Mouse (Mus musculus) brain, embryonic 18.5 days (tissue): ENCODE data around the gene Ano2.

Source experiments
- DNase-seq: peaks from one replicate; pipeline ENCODE4 v3.0.0-alpha.2; 2012; ENCODE audit warnings: low read depth, low spot score

The Ano2 gene

DNA sequence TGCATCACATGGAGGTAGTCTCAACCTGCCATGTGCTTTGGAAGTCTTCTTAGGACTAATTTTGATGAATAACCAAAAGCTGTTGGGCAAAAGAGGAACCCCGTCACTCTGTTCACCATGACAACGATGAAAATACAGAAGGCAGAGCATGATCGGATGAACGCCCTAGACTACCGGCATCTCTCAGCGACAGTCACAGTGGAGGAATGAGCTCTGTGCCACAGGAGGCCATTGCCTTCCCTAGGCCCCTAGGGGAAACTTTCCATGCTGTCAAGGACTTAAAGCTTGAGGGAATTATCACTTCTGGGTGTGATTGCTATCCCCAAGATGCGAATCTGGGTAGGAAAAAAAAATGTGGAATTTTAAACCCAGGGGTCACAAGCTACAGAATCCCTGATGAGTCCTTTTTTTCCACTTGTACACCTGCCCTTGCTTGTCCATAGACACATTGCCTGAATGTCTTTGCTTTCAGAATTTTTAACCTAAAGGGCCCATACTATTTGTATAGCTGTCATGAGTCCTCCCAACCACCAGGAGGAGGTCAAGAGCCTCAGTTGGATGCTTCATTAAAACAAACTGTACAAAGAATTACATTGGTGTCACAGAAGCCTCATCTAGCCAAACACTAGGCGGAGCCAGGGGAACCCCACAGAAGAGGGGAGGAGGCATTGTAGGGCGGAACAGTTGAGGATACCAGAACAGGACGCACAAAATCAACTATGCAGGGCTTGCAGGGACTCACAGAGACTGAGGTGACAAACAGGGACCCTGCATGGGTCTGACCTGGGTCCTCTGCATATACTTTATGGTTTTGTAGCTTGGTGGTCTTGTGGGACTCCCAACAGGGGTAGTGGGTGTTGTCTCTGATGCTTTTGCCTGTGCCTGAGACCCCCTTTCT, 53.2 kb downstream of the Ano2 start:
- DNase-seq: no peak

DNA sequence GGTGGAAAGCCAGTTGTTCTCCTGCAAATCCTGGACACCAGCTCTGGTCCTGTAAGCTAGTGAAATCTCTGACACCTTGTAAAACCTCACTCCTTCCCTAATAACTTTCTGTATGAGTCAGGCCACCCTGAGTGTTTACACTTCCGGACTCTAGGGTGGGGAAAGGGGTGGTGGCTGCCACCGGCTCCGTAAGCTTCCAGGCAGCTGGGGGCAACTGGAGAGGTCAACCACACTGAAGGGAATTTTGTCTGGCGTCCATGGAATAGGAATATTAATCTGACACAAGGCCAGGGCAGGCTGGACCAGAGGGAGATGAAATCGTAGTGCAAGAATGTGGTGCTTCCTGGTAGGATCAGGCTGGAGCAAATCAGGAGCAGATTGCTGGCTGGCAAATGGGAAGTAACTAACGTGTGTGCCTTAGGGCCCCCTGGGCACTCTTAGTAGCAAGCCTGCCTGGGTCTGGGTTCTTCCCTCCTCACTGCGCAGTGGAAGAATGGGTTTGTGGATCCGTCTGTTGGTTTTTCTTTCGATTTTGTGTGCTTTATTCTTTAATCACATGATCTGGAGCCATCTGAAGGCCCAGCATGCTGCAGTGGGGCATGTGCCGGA, 57.2 kb downstream of the Ano2 start:
- DNase-seq: no peak

DNA sequence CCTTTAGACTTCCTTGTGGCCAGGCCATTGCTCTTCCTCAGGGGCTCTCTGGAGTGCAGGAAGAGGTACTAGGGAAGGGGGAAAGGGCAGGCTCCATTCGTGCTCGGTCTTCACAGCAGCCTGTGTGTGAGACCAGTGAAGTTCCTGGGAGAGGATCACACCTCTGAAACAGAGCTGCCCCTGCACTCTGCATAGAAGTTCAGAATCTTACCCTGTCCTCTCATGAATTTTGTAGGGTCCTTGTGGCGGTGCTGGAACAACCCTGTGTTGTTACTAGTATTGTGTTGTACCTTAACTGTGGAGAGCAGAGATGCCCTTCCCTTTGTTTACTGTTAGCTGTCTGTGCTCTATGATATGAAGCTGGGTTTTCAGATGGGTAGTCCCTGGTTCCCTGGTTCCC, 58.4 kb downstream of the Ano2 start:
- DNase-seq: no peak

DNA sequence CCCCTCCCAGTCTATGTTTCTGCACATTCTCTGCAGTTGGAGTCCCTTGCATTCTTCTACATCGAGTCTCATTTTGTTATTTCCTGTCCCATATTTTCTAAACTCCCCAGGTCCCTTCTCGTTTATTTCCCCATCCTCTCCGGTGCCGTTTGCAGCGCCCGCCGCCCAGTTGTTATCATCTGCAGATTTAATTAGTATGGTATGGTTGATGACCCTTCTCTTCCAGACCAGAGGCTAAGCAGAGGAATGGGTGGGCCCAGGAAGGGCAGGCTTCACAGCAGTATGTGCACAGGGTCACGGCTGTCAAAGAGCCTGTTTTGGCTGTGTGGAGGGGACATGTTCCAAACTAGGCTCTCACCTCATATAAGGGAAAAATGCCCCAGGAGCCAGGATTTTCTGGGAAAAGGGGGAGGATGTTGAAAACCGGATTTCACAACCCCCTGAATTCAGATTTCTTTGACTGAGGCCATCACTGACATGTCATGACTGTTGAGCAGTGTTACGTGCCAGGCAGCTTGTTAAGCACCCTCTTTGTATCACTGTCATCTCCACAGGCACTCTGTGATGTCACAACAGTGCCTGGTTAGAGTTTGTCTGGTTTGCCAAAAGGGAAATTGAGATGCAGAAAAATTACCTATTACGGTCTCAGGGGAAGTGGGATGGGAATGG, 72.8 kb downstream of the Ano2 start:
- no peak for DNase-seq

DNA sequence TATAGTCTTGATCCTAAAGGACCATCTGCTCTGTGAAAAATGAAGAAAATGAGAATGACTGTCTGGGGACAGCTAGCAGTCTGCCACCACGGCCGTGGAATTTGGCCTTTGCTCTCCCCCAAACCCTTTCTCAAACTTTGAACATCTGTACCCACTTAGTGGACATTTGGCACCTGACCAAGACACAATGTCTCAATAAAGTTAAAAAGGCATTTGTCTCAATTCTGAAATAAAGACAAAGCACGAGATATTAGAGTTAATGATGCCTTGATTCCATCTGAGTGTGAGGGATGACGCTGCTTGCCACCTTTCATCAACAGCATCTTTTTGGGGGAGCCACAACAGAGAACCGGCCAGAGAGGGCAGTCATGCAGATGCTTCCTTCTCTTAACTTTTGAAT, 83.0 kb downstream of the Ano2 start:
- DNase-seq: no peak

DNA sequence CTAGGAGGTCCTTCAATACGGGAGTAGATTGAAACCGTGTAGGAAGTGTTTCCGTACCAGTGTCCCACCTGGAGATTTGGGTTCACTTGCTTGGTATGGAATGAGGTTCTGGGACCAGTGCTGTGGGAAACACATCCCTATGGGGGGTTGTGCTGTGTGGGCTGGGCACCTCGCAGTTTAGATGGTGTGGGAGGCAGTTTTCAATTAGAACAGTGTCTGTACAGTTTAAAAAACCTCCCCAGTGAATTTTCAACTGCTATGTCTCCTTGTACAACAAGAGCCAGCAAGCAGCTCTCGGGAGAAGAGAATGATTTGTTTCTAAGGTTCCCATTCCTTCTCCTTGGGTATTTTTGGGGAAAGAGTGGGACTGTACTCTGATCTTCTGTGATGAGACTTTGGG, 86.1 kb downstream of the Ano2 start:
- no peak for DNase-seq

DNA sequence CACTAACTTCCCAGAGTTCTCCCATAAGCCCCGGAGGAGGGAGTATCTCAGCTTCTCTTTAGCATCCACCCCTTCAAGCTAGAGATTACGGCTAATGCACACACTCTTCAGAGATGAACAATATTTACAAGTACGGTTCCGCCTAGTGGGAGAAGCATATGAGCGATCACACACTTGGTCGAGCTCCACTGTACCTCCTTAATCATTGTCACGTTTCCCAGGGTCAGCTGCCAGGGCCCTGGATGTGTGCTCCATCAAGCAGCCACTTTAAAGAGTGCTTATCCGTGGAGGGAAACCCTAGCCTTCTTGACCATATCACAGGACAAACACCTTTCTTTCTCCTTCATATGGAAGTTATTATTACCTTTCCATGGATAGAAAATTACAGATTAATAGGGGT, 112.7 kb downstream of the Ano2 start:
- no peak for DNase-seq

DNA sequence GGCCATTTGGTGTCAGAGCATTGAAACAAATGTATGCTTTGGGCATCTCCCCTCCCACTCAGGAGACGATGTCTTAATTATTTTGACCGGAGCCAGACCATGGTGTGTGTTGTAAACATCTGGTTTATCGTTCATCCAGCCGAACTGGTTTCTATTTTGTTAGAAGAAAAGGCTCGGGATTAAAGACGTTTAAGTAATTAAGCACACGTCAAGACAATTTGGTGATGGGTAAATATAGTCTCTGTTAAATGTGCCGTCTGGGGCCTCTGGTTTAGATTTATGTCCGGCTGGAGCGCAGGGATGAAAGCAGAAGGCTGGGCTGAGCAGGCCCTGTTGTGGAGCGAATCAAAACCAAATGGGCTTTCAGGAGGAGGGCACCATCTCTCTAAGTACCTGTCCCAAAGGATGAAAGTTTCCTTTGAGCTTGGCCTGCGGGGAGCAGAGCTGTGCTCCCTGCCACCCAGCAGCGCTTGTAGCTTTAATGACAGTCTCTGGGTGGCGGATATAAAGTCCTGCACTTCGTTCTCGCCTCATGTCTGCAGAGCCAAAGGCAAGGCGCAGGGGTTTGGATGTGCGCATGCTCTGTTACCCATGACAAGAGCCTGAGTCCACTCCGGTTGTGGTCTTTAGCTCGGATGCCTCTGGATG, 113.3 kb downstream of the Ano2 start:
- DNase-seq: no peak

DNA sequence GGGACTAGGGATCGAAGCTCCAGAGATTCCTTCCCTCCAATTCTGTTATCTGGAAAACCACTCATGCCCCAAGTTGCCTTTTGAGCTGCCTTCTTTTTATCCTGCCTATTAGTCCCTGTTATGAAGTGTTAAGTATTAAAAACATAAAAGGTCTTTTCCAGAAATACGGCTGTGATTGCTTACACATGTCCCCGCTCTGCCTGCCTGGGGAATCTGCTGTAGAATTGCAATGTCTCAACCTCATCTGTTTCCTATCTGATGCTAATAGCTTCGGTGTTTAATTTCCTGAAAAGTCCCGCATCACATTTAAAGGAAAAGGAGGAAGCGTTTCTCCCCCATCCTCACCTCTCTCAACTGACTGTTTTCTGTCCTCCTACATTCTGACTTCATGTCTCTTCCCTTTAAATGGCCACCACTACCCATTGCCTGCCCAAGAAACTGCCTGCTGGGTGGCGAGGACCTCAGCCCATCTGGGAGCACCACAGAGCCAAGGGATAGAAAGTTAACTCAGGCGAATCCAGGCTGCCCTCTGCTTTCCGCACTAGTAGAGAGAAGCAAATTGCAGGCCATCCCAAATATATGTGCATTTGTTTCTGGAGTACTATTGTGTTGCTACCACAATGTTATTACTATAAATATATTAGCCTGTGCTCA, 118.9 kb downstream of the Ano2 start:
- no peak for DNase-seq

DNA sequence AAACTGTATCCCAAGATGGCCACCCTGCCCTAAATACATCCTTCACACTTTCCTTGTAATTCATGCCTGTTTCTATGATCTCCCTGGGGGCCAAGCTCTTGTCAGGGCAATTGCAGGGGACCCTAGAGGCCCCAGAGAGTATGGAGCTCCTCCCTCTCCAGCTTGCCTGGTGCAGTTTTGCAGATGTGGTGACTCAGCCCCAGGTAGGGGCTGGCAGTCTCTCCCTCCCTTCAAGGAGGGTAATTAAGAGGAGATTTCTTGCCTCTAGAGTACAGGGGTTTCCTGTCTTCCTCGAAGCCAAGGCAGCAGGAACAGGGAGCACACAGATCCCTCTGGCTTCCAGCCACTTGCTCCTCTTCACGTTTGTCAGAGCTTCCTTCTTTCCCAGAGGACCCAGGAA, 121.2 kb downstream of the Ano2 start:
- DNase-seq: no peak

DNA sequence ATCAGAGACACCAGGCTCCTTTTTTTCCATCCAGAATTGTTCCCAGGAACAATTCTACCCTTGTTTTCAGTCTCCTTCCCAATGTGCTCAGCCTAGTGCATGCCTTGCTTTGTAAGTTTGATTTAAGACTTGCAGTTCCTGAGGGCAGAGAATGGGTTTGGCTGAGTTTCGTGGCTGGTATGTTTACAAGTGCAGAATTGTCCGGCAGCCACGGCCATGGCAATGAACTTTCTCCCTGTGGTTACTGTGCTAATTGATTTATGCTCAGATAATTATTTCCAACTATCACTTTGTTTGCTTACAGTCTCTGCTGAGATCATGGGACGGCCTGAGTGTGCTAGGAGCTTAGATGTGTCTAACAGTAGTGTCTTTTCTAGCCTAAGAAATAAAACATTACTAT, 147.9 kb downstream of the Ano2 start:
- no peak for DNase-seq

DNA sequence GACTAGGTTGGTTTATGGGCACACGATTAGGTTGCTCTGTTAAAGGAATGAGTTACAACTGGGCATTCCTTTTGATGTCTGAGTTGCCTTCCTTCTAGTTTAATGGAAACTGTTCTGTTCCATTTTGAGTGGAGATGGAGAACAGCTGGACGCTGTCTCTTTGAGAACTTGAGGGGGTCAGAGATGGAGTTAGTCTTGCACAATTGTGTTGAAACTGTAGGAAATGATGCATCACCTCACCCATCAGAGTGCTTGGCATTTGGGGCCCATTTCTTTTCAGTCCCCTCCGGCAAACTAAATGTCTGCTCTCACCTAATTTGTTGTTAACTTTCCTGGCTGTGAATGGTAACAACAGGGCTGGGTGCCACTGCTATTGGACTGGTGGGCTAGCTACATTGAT, 151.1 kb downstream of the Ano2 start:
- no peak for DNase-seq

DNA sequence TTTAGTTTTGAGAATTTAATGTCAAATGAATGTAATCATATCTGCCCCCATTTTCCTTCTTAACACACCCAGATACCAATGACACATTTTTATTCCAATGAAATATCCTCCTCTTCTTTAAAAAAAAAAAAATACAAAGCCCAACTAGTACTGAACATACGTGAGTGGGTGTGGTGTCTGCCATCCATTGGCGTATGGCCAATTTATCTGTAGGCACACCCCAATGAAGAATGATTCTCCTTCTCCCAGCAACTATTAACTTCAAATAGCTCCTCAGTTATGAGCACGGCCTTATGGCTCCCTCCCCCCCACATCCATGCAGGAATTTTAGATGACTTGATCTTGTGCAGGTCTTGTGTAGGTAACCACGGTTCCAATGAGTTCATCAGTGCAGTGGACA, 161.0 kb downstream of the Ano2 start:
- no peak for DNase-seq

DNA sequence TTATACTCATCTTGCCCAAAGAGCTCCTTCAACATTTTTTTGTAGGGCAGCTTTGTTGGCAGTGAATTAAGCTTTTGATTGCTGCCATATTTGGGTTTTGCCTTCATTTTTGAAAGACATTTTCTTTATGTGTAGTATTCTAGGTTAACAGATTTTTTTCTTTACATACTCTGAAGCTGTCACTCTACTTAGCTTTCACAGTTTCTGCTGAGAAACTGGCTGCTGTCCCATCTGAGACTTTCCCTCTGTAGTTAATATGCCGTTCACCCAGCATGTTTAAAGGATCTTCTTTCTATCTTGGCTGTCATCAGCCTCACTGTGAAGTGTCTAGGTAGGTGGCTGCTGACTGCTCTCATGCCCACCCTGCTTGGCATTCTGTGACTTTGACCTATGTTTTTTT, 168.1 kb downstream of the Ano2 start:
- DNase-seq: peak; percentile 20

DNA sequence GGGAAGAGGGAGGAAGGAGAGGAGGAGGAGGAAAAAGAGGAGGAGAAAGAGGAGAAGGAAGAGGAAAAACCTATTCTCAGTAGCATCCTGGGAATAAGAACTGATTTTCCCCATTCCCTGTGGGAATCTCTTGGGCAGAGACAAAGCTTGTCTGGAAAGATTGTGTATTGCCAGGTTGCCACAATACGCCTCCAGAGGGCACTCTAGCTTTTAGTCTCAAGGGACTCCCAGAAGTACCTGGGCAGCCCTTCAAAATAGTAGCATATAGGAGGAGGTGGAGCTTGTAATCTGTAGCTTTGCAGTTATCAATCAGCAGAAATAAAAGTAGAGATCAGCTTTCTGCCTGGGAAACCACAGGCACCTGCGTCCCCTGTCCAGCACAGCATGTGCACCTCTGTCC, 178.3 kb downstream of the Ano2 start:
- DNase-seq: no peak

DNA sequence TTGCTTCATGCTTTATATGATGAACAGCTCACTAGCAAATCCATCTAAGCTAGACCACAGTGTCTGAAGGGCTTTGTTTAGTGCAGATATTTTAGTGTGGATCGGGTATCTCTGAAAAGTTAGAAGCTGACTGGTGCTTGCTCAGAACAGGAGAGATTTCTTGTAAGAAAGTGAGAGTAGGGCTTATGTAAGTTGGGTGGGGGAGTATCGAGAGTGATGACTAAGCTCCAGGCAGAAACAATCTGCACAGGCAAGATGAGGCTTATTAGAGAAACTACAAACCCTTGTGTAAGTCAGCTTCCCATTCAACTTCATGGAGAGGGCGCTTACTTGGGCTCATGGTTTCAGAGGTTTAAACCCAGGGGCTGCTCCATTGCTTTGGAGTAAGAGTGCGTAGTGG, 181.3 kb downstream of the Ano2 start:
- no peak for DNase-seq

DNA sequence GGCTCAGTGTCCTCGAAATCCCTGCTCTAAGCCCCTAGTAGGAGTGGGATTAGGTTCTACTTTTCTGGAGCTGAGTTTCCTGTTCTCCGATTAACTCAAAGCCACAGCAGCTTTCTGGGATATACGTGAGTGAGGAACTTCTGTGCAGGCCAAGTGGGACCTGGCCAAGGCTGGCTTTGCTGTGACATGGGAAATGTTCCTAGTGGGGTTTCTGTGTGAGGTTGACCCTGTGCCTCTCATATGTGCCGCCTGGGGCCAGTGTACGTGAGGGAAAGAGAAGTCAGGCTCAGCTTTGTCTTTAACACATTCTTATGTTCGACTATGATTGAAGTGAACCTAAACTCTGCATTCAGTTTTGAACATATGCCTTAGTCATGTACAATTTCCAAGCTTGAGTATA, 184.5 kb downstream of the Ano2 start:
- DNase-seq: no peak

DNA sequence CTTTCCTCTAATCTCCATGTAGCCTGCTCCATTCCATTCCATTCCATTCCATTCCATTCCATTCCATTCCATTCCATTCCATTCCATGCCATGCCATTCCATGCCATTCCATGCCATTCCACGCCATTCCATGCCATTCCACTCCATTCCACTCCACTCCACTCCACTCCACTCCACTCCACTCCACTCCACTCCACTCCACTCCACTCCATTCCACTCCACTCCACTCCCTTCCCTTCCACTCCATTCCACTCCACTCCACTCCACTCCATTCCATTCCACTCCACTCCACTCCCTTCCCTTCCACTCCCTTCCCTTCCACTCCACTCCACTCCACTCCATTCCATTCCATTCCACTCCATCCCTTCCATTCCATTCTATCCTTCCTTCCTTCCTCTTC, 186.7 kb downstream of the Ano2 start:
- no peak for DNase-seq

DNA sequence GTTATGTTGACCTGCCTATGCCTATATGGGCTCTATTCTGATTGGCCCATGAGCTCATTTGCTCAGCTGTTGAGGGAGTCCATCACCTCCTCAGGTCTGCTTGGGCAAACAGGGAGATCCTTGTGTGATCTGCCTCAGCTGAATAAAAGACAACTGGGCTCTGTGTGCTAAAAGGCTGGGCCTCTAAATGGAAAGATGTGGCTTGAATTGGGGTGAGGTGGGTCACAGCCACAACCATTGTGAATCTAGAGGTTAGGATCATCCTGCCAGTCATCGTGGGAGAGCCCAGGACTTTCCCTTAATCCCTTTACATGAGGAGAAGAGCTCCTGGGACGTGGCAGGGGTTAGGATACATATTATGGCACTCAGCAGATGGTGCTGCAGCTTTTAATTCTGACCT, 188.5 kb downstream of the Ano2 start:
- no peak for DNase-seq

DNA sequence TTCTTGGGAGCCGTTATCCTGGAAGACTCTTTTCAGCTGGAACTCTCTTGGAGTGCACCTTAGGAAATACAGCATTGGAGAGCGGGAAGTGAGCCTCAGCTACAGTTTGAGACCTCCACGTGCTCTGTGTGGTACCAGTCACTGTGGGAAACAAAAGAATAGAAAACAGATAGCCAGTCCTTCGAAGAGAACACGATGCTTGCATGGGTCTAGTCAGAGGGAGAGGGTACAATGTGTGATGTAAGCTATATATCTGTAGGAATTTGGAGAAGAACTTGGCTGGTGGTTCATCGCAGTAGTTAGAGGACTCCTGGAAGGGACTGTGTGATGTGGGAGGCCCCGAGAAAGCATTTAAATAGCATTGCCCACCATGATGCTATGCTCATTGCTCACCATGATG, 189.1 kb downstream of the Ano2 start:
- no peak for DNase-seq

DNA sequence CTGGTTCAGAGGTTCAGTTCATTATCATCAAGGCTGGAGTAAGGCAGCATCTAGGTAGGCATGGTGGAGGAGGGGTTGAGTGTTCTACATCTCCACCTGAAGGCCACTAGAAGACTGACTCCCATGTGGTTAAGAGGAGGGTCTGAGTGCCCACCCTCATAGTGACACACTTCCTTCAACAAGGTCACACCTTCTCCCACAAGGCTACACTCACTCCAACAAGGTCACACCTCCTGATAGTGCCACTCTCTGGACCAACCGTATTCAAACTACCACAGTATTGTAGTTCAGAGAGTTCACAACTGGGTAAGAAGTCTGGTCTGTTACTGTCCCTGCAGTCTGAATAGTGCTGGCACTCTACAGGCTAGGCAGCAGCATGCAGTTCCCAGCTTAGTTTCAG, 198.4 kb downstream of the Ano2 start:
- no peak for DNase-seq

DNA sequence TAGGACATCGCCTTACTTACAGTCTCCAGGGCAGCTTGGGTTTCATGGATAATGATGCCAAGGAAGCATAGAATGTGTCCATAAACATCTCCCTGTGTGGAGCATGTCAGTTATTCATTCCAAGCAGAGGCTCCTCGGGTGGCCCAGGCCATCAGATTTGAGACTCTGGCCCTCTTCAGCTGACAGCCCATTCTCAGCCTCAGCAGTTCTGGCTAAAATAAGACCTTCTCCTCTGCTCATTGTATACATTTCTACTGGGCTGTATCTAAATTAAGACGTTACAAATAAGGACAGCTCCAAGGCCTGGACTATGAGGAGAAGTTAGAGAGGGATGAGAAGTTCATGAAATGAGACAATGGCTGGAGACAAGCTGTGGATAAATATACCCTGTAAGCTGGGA, 204.1 kb downstream of the Ano2 start:
- DNase-seq: no peak
